Mouse (Mus musculus): ENCODE results near the gene Nlgn2.

GRCm38 (mm10) chr11:69877878-69878277, 40.3 kb upstream of the Nlgn2 start, which contains the start of gene Tmem95:
- no peak for TF ChIP-seq POLR2A (IDR thresholded peaks at IDR 0.05; ENCODE audit: borderline replicate concordance, extremely low read depth, low read depth, low read length)
- no peak for TF ChIP-seq CTCF (IDR thresholded peaks at IDR 0.05; ENCODE audit: insufficient read depth, low read length)

Data from lung, adult 2 months (tissue).